Mouse (Mus musculus): Measurements from ENCODE around the gene Dcaf11.
A peak's percentile ranks its signal among the peaks of the same experiment; 100 is the strongest.

Dcaf11 gene

GRCm38 (mm10) chr14:55559799-55560201 lies at the start of gene Dcaf11:
TSS of gene Dcaf11 (plus strand) at chr14:55560006.
- peak; percentile 90 for DNase-seq

GRCm38 (mm10) chr14:55510125-55510731 lies 49.6 kb upstream of the Dcaf11 start, which contains the start of gene Cpne6:
TSS of gene Cpne6 (plus strand) at chr14:55510445.
- DNase-seq = peak; percentile 72

GRCm38 (mm10) chr14:55511037-55511436 lies 48.8 kb upstream of the Dcaf11 start:
- DNase-seq = peak; percentile 82

- DNase-seq = no peak
These were observed 45.9 kb upstream of the Dcaf11 start for GRCm38 (mm10) chr14:55513927-55514326.

- no peak for DNase-seq
These were observed 44.0 kb upstream of the Dcaf11 start for GRCm38 (mm10) chr14:55515846-55516245.

- DNase-seq = peak; percentile 88
These were observed 40.9 kb upstream of the Dcaf11 start for GRCm38 (mm10) chr14:55518897-55519296.

GRCm38 (mm10) chr14:55519604-55520003 lies 40.2 kb upstream of the Dcaf11 start:
- no peak for DNase-seq

- peak; percentile 56 for DNase-seq
These were observed 39.1 kb upstream of the Dcaf11 start for GRCm38 (mm10) chr14:55520451-55521361.

GRCm38 (mm10) chr14:55524062-55524461 lies 35.7 kb upstream of the Dcaf11 start:
- DNase-seq = no peak

GRCm38 (mm10) chr14:55524785-55525184 lies 35.0 kb upstream of the Dcaf11 start, which contains the start of gene Nrl:
TSS of gene Nrl (minus strand) at chr14:55524981.
- no peak for DNase-seq

- no peak for DNase-seq
These were observed 33.1 kb upstream of the Dcaf11 start for GRCm38 (mm10) chr14:55526674-55527073.

- DNase-seq = no peak
These were observed 31.9 kb upstream of the Dcaf11 start for GRCm38 (mm10) chr14:55527940-55528339.

- DNase-seq = no peak
These were observed 23.6 kb upstream of the Dcaf11 start for GRCm38 (mm10) chr14:55536116-55536745.

GRCm38 (mm10) chr14:55540067-55540786 lies 19.6 kb upstream of the Dcaf11 start, which contains the start of gene Pck2:
TSS of gene Pck2 (plus strand) at chr14:55540266.
- DNase-seq = peak; percentile 81

- DNase-seq = peak; percentile 83
These were observed 19.0 kb upstream of the Dcaf11 start for GRCm38 (mm10) chr14:55540787-55541321.

GRCm38 (mm10) chr14:55542268-55542667 lies 17.5 kb upstream of the Dcaf11 start:
- no peak for DNase-seq

GRCm38 (mm10) chr14:55544334-55544733 lies 15.5 kb upstream of the Dcaf11 start:
- DNase-seq = no peak

GRCm38 (mm10) chr14:55550191-55550590 lies 9.6 kb upstream of the Dcaf11 start:
- no peak for DNase-seq

- no peak for DNase-seq
These were observed 8.5 kb upstream of the Dcaf11 start for GRCm38 (mm10) chr14:55551347-55551746.

- no peak for DNase-seq
These were observed 8.0 kb upstream of the Dcaf11 start for GRCm38 (mm10) chr14:55551794-55552193.

- no peak for DNase-seq
These were observed 5.2 kb upstream of the Dcaf11 start for GRCm38 (mm10) chr14:55554635-55555034.

GRCm38 (mm10) chr14:55555788-55556187 lies 4.0 kb upstream of the Dcaf11 start:
- DNase-seq = no peak

Data from right cerebral cortex, adult 18-20 months (tissue).